Mouse (Mus musculus): ENCODE measurements at regions not wholly inside any gene's neighbourhood (a gene's known extent, or its start where the extent isn't known, plus 50 kb on each side); places are given as distances from the start of the nearest gene placed in this dataset.

DNA sequence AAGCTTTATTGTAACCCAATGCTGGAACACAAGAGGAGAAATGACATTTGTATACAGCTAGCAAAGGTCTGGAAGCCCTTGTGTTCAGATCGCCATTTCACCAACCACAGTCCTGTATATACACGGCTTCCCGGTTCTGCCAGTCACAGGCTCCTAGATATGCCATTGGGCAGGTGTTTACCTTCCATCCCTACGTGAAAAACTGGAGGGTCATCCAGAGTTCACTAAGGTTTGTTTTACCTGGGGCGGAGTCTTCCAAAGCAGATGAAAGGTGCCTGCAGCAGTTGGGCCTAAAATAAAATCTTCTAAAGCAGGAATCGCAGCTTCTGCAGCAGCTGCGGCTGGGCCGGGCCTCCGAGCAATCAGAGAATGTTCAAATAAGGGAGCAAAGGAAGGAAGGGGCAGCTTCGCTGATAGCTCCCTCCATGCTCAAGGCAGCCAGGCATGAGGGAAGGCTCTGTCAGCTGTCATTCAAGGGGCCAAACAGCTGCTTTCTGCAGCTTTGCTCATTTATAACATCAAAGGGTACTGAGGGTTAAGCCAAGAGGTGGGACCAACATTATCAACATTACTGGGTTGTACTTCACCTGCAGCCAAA is 81.7 kb upstream of the Hmga2 start:
- H3K4me3 ChIP-seq (ENCODE audit: low read depth, low read length): no peak overlapping the region
- H3K36me3 ChIP-seq (ENCODE audit: control insufficient read depth, insufficient read depth, low read length): no peaks in the 10 kb centered on the region
- WGBS: 70% methylated on average over 10 of the region's 10 CpGs
- H3K27me3 ChIP-seq (ENCODE audit: control insufficient read depth, insufficient read depth, low read length): no peaks in the 10 kb centered on the region; the same call in 1 of the 2 replicates
- no peaks in the 10 kb centered on the region for H3K9me3 ChIP-seq (ENCODE audit: control insufficient read depth, low read length)
- 0 out of 2 replicates have a peak, but pooled peaks cover 4% of the 10 kb centered on the region for H3K4me1 ChIP-seq (ENCODE audit: control insufficient read depth, insufficient read depth, low read length)
- H3K9ac ChIP-seq (replicated peaks; ENCODE audit: low read depth, low read length): no peak overlapping the region
- ATAC-seq (ENCODE audit: low read depth): no peak
- no peak overlapping the region for H3K27ac ChIP-seq (ENCODE audit: low read depth, low read length)
- H3K4me2 ChIP-seq (ENCODE audit: low read depth, low read length): no peak overlapping the region

DNA sequence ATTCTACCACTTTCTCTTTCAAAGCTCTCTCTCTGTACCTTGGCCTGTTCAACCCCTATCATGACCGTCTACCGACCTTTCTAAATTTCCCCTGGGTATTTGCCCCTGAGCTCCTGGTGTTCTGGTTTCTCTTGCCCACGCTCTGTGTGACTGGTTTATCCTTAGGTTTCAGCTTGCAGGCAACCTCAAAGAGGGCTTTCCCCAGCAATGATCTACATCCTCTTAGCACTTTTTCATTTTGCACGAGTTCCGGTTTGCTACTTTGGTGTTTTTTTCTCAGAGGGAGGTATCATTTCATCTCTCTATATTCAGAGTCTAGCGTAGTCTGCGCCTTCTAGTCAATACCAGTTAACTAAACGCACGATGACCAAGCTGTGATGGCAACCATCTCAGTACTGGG is 79.8 kb upstream of the Hmga2 start:
- no peaks in the 10 kb centered on the region for H3K36me3 ChIP-seq (ENCODE audit: control insufficient read depth, insufficient read depth, low read length)
- WGBS: 96% methylated on average over 9 of the region's 9 CpGs
- H3K4me3 ChIP-seq (ENCODE audit: low read depth, low read length): no peak overlapping the region
- ATAC-seq (ENCODE audit: low read depth): no peak
- H3K4me2 ChIP-seq (ENCODE audit: low read depth, low read length): no peak overlapping the region
- peaks cover 2% of the 10 kb centered on the region; the same call in 1 of the 2 replicates for H3K27me3 ChIP-seq (ENCODE audit: control insufficient read depth, insufficient read depth, low read length)
- H3K9me3 ChIP-seq (ENCODE audit: control insufficient read depth, low read length): no peaks in the 10 kb centered on the region
- H3K9ac ChIP-seq (replicated peaks; ENCODE audit: low read depth, low read length): no peak overlapping the region
- H3K4me1 ChIP-seq (ENCODE audit: control insufficient read depth, insufficient read depth, low read length): peaks cover 9% of the 10 kb centered on the region; the same call in 1 of the 2 replicates
- H3K27ac ChIP-seq (ENCODE audit: low read depth, low read length): no peak overlapping the region

DNA sequence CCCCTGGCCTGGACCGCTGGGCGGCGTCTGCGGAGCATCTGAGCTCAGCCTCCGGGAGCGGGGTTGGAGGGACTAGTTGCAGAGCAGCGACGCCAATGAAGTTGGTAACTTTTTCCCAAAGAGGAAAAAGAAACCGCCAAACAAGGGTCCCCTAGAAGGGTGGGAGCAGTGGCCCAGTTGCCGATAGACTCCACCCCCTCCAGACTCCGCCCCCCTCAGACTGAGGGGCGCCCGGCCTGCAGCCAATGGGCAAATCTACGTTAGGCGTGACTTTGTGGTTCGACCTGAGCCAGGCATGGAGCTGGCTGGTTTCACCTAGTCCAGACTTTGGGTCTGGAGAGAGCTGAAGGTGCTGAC is 76.8 kb upstream of the Hmga2 start:
- under 1% methylated on average over 16 of the region's 16 CpGs for WGBS
- H3K27ac ChIP-seq (ENCODE audit: low read depth, low read length): no peak overlapping the region
- peak; percentile 51 for ATAC-seq (ENCODE audit: low read depth)

DNA sequence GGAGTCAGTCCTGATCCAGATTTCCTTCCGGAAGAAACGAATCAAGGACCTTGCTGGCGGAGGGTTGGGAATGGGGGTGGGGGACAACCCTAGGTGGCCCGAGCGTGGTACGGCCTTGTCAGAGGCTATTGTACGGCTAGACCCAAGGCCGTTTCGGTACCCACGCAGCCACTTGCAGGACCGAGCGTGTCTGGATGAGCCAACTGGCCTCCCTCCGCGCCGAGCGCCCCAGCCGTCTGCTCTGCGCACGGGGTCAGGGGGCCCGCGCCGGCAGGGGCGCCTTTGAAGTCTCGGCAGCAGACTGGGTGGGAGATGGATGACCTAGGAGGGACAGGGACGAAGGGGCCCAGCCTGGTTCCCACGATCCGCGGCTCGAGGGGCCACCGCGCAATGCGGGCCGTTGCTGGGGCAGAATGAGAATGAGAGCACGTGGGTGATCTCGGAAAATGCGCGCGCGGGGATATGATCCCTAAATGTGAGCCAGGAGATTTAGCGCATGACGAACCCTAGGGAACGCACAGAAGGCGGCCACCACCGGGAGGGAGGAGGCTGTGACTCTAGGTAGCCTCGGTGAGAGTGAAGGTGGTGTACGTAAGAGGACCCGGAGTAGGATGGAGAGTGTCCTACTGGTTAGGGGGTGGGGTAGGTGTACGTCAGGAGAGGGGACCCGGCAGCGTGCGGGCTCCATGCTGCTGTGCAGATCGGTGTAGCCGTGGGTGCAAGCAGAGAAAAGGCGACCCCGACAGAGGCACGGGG is 76.2 kb upstream of the Hmga2 start:
- H3K4me2 ChIP-seq (ENCODE audit: low read depth, low read length): peak overlapping the region; percentile 98
- ATAC-seq (ENCODE audit: low read depth): peak; percentile 81
- peaks cover 5% of the 10 kb centered on the region; the same call in 1 of the 2 replicates for H3K27me3 ChIP-seq (ENCODE audit: control insufficient read depth, insufficient read depth, low read length)
- no peak overlapping the region for H3K27ac ChIP-seq (ENCODE audit: low read depth, low read length)
- H3K9me3 ChIP-seq (ENCODE audit: control insufficient read depth, low read length): no peaks in the 10 kb centered on the region
- H3K4me3 ChIP-seq (ENCODE audit: low read depth, low read length): peak overlapping the region; percentile 44
- peak overlapping the region; percentile 50 for H3K9ac ChIP-seq (replicated peaks; ENCODE audit: low read depth, low read length)
- H3K36me3 ChIP-seq (ENCODE audit: control insufficient read depth, insufficient read depth, low read length): no peaks in the 10 kb centered on the region
- peaks cover 9% of the 10 kb centered on the region; the same call in 1 of the 2 replicates for H3K4me1 ChIP-seq (ENCODE audit: control insufficient read depth, insufficient read depth, low read length)
- WGBS: 0% methylated on average over 56 of the region's 56 CpGs

More for the DNA sequence above, 76.8 kb upstream of the Hmga2 start:
- Histone ChIP-seq H3K9me3 (ENCODE audit: control insufficient read depth, low read length) (no peaks in the 10 kb centered on the region), H3K9ac (replicated peaks; ENCODE audit: low read depth, low read length) (peak overlapping the region; percentile 50; the same call in 1 of the 2 replicates), H3K4me1 (ENCODE audit: control insufficient read depth, insufficient read depth, low read length) (peaks cover 9% of the 10 kb centered on the region; the same call in 1 of the 2 replicates), H3K4me3 (ENCODE audit: low read depth, low read length) (peak overlapping the region; percentile 44), H3K36me3 (ENCODE audit: control insufficient read depth, insufficient read depth, low read length) (no peaks in the 10 kb centered on the region), H3K4me2 (ENCODE audit: low read depth, low read length) (peak overlapping the region; percentile 98), H3K27me3 (ENCODE audit: control insufficient read depth, insufficient read depth, low read length) (peaks cover 5% of the 10 kb centered on the region; the same call in 1 of the 2 replicates)

- Histone ChIP-seq H3K27me3 (ENCODE audit: control insufficient read depth, insufficient read depth, low read length) (peaks cover 5% of the 10 kb centered on the region; the same call in 1 of the 2 replicates), H3K4me3 (ENCODE audit: low read depth, low read length) (peak overlapping the region; percentile 44), H3K4me2 (ENCODE audit: low read depth, low read length) (peak overlapping the region; percentile 98), H3K36me3 (ENCODE audit: control insufficient read depth, insufficient read depth, low read length) (no peaks in the 10 kb centered on the region), H3K9ac (replicated peaks; ENCODE audit: low read depth, low read length) (peak overlapping the region; percentile 50; the same call in 1 of the 2 replicates), H3K27ac (ENCODE audit: low read depth, low read length) (no peak overlapping the region), H3K9me3 (ENCODE audit: control insufficient read depth, low read length) (no peaks in the 10 kb centered on the region), H3K4me1 (ENCODE audit: control insufficient read depth, insufficient read depth, low read length) (peaks cover 9% of the 10 kb centered on the region; the same call in 1 of the 2 replicates)
- 1% methylated on average over 18 of the region's 18 CpGs for WGBS
- ATAC-seq (ENCODE audit: low read depth): peak; percentile 54; the same call in 1 of the 2 replicates
Observed at GRCm38 (mm10) chr10:120551851-120552281, 75.6 kb upstream of the Hmga2 start.

- Histone ChIP-seq H3K9me3 (ENCODE audit: control insufficient read depth, low read length) (no peaks in the 10 kb centered on the region), H3K27me3 (ENCODE audit: control insufficient read depth, insufficient read depth, low read length) (0 out of 2 replicates have a peak, but pooled peaks cover 5% of the 10 kb centered on the region), H3K27ac (ENCODE audit: low read depth, low read length) (no peak overlapping the region), H3K4me3 (ENCODE audit: low read depth, low read length) (no peak overlapping the region), H3K4me2 (ENCODE audit: low read depth, low read length) (no peak overlapping the region), H3K36me3 (ENCODE audit: control insufficient read depth, insufficient read depth, low read length) (no peaks in the 10 kb centered on the region), H3K4me1 (ENCODE audit: control insufficient read depth, insufficient read depth, low read length) (peaks cover under 1% of the 10 kb centered on the region; the same call in 1 of the 2 replicates), H3K9ac (replicated peaks; ENCODE audit: low read depth, low read length) (no peak overlapping the region)
- no peak for ATAC-seq (ENCODE audit: low read depth)
- 93% methylated on average over 11 of the region's 11 CpGs for WGBS
Observed at GRCm38 (mm10) chr10:120547164-120547563, 70.9 kb upstream of the Hmga2 start.

- Histone ChIP-seq H3K4me3 (ENCODE audit: low read depth, low read length) (no peak overlapping the region), H3K9me3 (ENCODE audit: control insufficient read depth, low read length) (no peaks in the 10 kb centered on the region), H3K4me2 (ENCODE audit: low read depth, low read length) (no peak overlapping the region), H3K27ac (ENCODE audit: low read depth, low read length) (no peak overlapping the region), H3K36me3 (ENCODE audit: control insufficient read depth, insufficient read depth, low read length) (no peaks in the 10 kb centered on the region), H3K27me3 (ENCODE audit: control insufficient read depth, insufficient read depth, low read length) (no peaks in the 10 kb centered on the region), H3K9ac (replicated peaks; ENCODE audit: low read depth, low read length) (no peak overlapping the region), H3K4me1 (ENCODE audit: control insufficient read depth, insufficient read depth, low read length) (no peaks in the 10 kb centered on the region)
- 93% methylated on average over 7 of the region's 7 CpGs for WGBS
- ATAC-seq (ENCODE audit: low read depth): no peak
Observed at GRCm38 (mm10) chr10:120541618-120542017, 65.3 kb upstream of the Hmga2 start.

DNA sequence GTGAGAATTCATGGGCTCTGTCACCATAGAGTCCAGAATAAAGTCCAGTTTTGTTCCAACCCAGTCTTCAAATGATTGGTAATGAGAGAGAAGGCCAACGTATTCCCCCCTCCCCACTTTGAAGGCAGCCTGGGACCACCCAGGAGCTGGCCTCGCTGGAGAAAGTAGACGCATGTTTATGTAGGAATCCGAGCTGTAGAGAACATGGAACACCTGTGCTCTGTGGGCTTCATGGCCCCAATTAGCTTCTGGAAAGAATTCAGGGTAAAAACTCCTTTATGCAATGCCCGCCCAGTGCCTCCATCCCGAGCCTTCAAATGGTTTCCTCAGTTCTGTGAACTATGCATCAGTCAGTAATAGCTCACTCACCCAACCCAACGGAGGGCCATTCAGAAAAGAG is 62.3 kb upstream of the Hmga2 start:
- 79% methylated on average over 7 of the region's 7 CpGs for WGBS
- Histone ChIP-seq H3K9me3 (ENCODE audit: control insufficient read depth, low read length) (no peaks in the 10 kb centered on the region), H3K27ac (ENCODE audit: low read depth, low read length) (no peak overlapping the region), H3K4me3 (ENCODE audit: low read depth, low read length) (no peak overlapping the region), H3K9ac (replicated peaks; ENCODE audit: low read depth, low read length) (no peak overlapping the region), H3K4me1 (ENCODE audit: control insufficient read depth, insufficient read depth, low read length) (no peaks in the 10 kb centered on the region), H3K27me3 (ENCODE audit: control insufficient read depth, insufficient read depth, low read length) (no peaks in the 10 kb centered on the region), H3K4me2 (ENCODE audit: low read depth, low read length) (no peak overlapping the region), H3K36me3 (ENCODE audit: control insufficient read depth, insufficient read depth, low read length) (no peaks in the 10 kb centered on the region)
- no peak for ATAC-seq (ENCODE audit: low read depth)

DNA sequence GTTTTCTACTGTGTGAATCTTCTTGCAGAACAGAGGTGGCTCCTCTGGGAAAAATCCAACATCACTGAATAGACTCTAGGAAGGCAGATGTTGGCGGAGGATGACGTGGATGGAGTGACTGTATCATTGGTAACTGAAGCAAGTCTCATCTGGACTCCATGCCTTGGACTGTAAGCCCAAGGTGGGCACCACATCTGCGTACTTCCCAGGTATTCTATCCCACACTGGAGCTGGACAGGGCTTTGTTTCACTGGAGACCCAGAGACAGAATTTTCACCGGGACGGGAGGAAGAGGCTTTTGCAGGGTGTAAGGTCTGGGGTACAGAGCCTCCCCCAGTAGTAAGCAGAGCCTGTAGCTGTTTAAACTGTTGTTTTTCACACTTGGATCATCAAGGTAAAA is 52.1 kb upstream of the Hmga2 start:
- H3K4me3 ChIP-seq (ENCODE audit: low read depth, low read length): no peak overlapping the region
- no peak overlapping the region for H3K9ac ChIP-seq (replicated peaks; ENCODE audit: low read depth, low read length)
- no peak for ATAC-seq (ENCODE audit: low read depth)
- H3K27ac ChIP-seq (ENCODE audit: low read depth, low read length): no peak overlapping the region
- H3K36me3 ChIP-seq (ENCODE audit: control insufficient read depth, insufficient read depth, low read length): no peaks in the 10 kb centered on the region
- no peak overlapping the region for H3K4me2 ChIP-seq (ENCODE audit: low read depth, low read length)
- 90% methylated on average over 5 of the region's 5 CpGs for WGBS
- no peaks in the 10 kb centered on the region for H3K27me3 ChIP-seq (ENCODE audit: control insufficient read depth, insufficient read depth, low read length)
- no peaks in the 10 kb centered on the region for H3K9me3 ChIP-seq (ENCODE audit: control insufficient read depth, low read length)
- no peaks in the 10 kb centered on the region for H3K4me1 ChIP-seq (ENCODE audit: control insufficient read depth, insufficient read depth, low read length)

Measured in neural tube, embryonic 14.5 days (tissue).